Mouse (Mus musculus): ENCODE measurements around the gene Kcnh7. TPM values are rescaled to one million over a fixed set of nuclear protein-coding genes. Genes with fewer than 3 reads are reported as not detected.
"Not testable (repeated sequence)": the region's sequence is repeated elsewhere in the genome, so short reads cannot be mapped to it uniquely, and the experiment has no call there.

Gene Kcnh7
- polyA plus RNA-seq, 1 experiment from 2014 or later, result 0.95 TPM

DNA sequence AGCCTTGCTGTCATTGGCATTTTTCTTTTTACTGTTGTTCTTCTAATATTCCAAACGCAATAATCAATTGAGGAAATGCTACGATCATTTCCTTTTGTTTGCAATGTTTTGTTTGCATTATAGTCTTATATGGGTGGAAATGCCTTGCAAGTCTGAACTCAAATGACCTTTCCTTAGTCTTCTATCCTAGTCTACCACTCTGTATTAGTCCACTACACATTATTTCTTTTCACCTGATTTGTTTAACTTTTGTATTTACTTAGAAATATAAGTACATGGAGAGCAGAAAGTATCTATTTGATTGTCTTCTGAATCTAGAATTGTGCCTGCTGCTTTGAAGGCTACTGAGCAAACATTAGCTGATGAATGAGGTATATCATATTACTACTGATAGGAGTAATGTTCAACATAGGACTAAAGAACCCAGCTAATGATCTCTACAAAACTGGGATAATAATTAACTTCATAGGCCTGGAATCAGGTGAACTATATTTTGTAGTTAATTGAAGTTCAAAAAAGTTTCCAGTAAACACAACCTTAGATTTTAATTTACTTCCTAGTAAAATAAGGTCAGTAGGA is 399.5 kb downstream of the Kcnh7 start:
- 85% methylated on average over 2 of the region's 2 CpGs for WGBS
- ATAC-seq (ENCODE audit: low FRiP score, low read depth), result no peak
- Histone ChIP-seq H3K36me3 (no peaks in the 10 kb centered on the region), H3K27ac (no peak overlapping the region), H3K4me3 (no peak overlapping the region), H3K9me3 (no peaks in the 10 kb centered on the region), H3K4me1 (no peaks in the 10 kb centered on the region), H3K9ac (no peak overlapping the region), H3K4me2 (replicated peaks) (no peak overlapping the region), H3K27me3 (no peaks in the 10 kb centered on the region)

GRCm38 (mm10) chr2:62746256-62746655 is 437.8 kb downstream of the Kcnh7 start:
- ATAC-seq (ENCODE audit: low FRiP score, low read depth), result no peak
- Histone ChIP-seq H3K27me3 (no peaks in the 10 kb centered on the region), H3K4me2 (replicated peaks) (no peak overlapping the region), H3K27ac (no peak overlapping the region), H3K9ac (no peak overlapping the region), H3K4me1 (no peaks in the 10 kb centered on the region), H3K4me3 (no peak overlapping the region), H3K36me3 (no peaks in the 10 kb centered on the region), H3K9me3 (no peaks in the 10 kb centered on the region; the same call in 1 of the 2 replicates)
- WGBS, result 74% methylated on average over 2 of the region's 2 CpGs

DNA sequence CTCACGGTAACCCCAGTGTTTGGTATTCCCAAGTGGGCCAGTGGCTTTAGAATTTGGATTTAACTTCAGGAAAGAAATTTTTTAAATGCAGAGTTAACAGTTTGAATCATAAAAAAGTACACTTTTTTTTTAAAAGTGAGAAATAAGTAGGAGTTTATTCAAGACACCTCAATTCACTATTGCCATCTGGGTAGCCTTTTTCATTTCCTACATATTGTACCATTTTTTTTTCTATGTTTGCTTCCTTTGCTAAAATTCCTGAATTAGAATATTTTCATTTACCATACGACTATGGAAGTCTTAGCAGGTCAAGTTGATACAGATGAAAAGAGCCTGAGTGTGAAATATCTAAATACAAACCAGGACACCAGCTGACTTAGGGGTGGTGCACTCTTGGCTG is 441.0 kb downstream of the Kcnh7 start:
- Histone ChIP-seq H3K4me2 (replicated peaks) (no peak overlapping the region), H3K4me3 (no peak overlapping the region), H3K36me3 (no peaks in the 10 kb centered on the region), H3K27me3 (no peaks in the 10 kb centered on the region), H3K9ac (no peak overlapping the region), H3K9me3 (no peaks in the 10 kb centered on the region), H3K4me1 (no peaks in the 10 kb centered on the region), H3K27ac (no peak overlapping the region)
- 61% methylated on average over 2 of the region's 2 CpGs for WGBS
- ATAC-seq (ENCODE audit: low FRiP score, low read depth), result no peak

DNA sequence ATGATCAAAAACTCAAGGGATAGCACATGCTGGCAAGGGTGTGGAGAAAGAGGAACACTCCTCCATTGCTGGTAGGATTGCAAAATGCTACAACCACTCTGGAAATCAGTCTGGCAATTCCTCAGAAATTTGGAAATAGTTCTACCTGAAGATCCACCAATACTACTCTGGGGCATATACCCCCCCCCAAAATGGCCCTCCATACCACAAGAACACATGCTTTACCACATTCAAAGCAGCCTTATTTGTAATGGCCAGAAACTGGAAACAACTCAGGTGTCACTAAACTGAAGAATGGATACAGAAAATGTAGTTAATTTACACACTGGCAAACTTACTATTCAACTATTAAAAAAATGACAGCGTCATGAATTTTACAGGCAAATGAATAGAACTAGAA is 453.4 kb downstream of the Kcnh7 start:
- ATAC-seq (ENCODE audit: low FRiP score, low read depth), result no peak
- Histone ChIP-seq H3K4me2 (replicated peaks) (no peak overlapping the region), H3K27ac (no peak overlapping the region), H3K36me3 (no peaks in the 10 kb centered on the region), H3K27me3 (no peaks in the 10 kb centered on the region), H3K4me1 (no peaks in the 10 kb centered on the region), H3K9me3 (no peaks in the 10 kb centered on the region), H3K9ac (no peak overlapping the region), H3K4me3 (no peak overlapping the region)
- 77% methylated on average over 1 of the region's 1 CpGs for WGBS

GRCm38 (mm10) chr2:62727732-62728131 is 456.4 kb downstream of the Kcnh7 start:
- no peak overlapping the region for H3K9ac ChIP-seq
- H3K27me3 ChIP-seq, result no peaks in the 10 kb centered on the region
- no peaks in the 10 kb centered on the region for H3K4me1 ChIP-seq
- no peak overlapping the region for H3K27ac ChIP-seq
- WGBS, result 94% methylated on average over 2 of the region's 2 CpGs
- no peaks in the 10 kb centered on the region for H3K36me3 ChIP-seq
- H3K4me3 ChIP-seq, result no peak overlapping the region
- H3K9me3 ChIP-seq, result no peaks in the 10 kb centered on the region
- no peak for ATAC-seq (ENCODE audit: low FRiP score, low read depth)
- H3K4me2 ChIP-seq (replicated peaks), result no peak overlapping the region

- no peaks in the 10 kb centered on the region for H3K9me3 ChIP-seq
- H3K9ac ChIP-seq, result no peak overlapping the region
- no peaks in the 10 kb centered on the region for H3K4me1 ChIP-seq
- H3K4me3 ChIP-seq, result no peak overlapping the region
- H3K27me3 ChIP-seq, result no peaks in the 10 kb centered on the region
- no peak overlapping the region for H3K4me2 ChIP-seq (replicated peaks)
- WGBS, result 39% methylated on average over 1 of the region's 1 CpGs
- ATAC-seq (ENCODE audit: low FRiP score, low read depth), result no peak
- no peak overlapping the region for H3K27ac ChIP-seq
- no peaks in the 10 kb centered on the region for H3K36me3 ChIP-seq
These were observed 458.1 kb downstream of the Kcnh7 start for GRCm38 (mm10) chr2:62725946-62726345.

DNA sequence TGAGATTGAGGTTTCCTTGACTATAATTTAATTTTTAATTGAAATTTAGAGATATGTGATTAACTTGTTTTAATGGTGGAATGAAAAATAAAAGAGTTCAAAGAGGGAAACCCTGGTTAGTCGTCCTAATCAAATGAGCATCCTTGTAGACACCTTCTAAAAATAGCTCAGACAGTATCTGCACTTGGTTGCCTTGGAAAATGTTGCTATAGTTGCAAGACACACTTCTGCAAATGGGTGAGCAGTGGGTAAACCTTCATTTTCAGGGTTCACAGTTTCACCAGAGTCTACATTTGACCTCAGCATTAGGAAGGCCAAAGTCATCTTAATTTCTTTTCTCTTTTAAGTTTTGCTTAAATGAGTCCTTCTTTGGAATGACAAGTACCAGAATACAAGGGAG is 465.7 kb downstream of the Kcnh7 start:
- 41% methylated on average over 1 of the region's 1 CpGs for WGBS

GRCm38 (mm10) chr2:62717270-62717669 is 466.8 kb downstream of the Kcnh7 start:
- H3K4me2 ChIP-seq (replicated peaks), result no peak overlapping the region
- no peaks in the 10 kb centered on the region for H3K9me3 ChIP-seq
- H3K27me3 ChIP-seq, result no peaks in the 10 kb centered on the region
- H3K4me3 ChIP-seq, result no peak overlapping the region
- ATAC-seq (ENCODE audit: low FRiP score, low read depth), result no peak
- no peaks in the 10 kb centered on the region for H3K36me3 ChIP-seq
- H3K27ac ChIP-seq, result no peak overlapping the region
- 82% methylated on average over 6 of the region's 6 CpGs for WGBS
- H3K9ac ChIP-seq, result no peak overlapping the region
- H3K4me1 ChIP-seq, result no peaks in the 10 kb centered on the region

More for the DNA sequence above, 465.7 kb downstream of the Kcnh7 start:
- Histone ChIP-seq H3K27ac (no peak overlapping the region), H3K9me3 (no peaks in the 10 kb centered on the region), H3K4me2 (replicated peaks) (no peak overlapping the region), H3K9ac (no peak overlapping the region), H3K4me3 (no peak overlapping the region), H3K4me1 (no peaks in the 10 kb centered on the region), H3K27me3 (no peaks in the 10 kb centered on the region), H3K36me3 (no peaks in the 10 kb centered on the region)
- ATAC-seq (ENCODE audit: low FRiP score, low read depth), result no peak

DNA sequence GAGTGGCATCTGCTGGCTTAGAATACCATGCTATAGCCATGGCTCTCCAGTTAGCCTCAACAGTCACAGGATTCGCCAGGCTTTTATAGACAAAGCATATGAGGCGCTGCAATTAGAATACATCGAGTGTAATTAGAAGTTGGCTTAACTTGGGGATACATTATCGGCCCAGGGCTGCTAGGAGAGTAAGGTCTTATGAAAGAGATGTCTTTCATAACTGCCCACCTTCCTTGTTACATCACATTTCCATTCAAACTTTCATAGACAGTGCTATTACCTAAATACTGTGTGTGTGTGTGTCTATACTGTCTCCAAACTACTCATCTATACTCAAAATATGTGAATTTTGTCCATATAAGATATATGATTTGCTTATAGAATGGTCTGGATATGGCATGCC is 468.8 kb downstream of the Kcnh7 start:
- Histone ChIP-seq H3K27me3 (no peaks in the 10 kb centered on the region), H3K4me1 (no peaks in the 10 kb centered on the region), H3K36me3 (no peaks in the 10 kb centered on the region), H3K4me3 (no peak overlapping the region), H3K27ac (no peak overlapping the region), H3K9me3 (no peaks in the 10 kb centered on the region), H3K9ac (no peak overlapping the region), H3K4me2 (replicated peaks) (no peak overlapping the region)
- ATAC-seq (ENCODE audit: low FRiP score, low read depth), result no peak
- whole genome bisulfite sequencing, result 88% methylated on average over 4 of the region's 4 CpGs

- H3K4me2 ChIP-seq (replicated peaks); H3K36me3 ChIP-seq; H3K9me3 ChIP-seq; H3K4me3 ChIP-seq; ATAC-seq (ENCODE audit: low FRiP score, low read depth); H3K9ac ChIP-seq; H3K27ac ChIP-seq; H3K4me1 ChIP-seq; H3K27me3 ChIP-seq: not testable (repeated sequence)
- 96% methylated on average over 4 of the region's 4 CpGs for WGBS
These were observed 469.7 kb downstream of the Kcnh7 start for GRCm38 (mm10) chr2:62714362-62714761.

DNA sequence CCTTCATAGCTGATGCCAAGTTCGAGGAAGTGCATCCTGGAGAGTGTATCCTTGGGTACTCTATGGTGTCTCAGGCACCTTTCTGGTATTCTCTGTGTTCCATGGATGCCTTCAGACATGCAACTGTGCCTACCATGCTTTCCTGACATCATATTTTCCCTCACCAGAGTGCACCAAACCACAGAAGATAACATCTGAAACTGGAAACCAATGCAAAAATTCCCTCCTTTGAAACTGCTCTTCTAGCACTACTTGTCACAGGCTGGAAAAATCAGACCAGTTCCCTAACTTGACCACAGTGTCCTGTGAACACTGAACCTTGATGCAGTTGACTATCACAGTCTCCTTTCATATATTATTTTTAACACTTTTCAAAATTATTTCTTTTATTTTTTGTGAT is 474.5 kb downstream of the Kcnh7 start:
- H3K4me3 ChIP-seq, result no peak overlapping the region
- H3K4me1 ChIP-seq, result no peaks in the 10 kb centered on the region
- H3K27ac ChIP-seq, result no peak overlapping the region
- H3K27me3 ChIP-seq, result no peaks in the 10 kb centered on the region
- no peaks in the 10 kb centered on the region for H3K9me3 ChIP-seq
- H3K4me2 ChIP-seq (replicated peaks), result no peak overlapping the region
- 76% methylated on average over 1 of the region's 1 CpGs for WGBS
- H3K9ac ChIP-seq, result no peak overlapping the region
- ATAC-seq (ENCODE audit: low FRiP score, low read depth), result no peak
- H3K36me3 ChIP-seq, result no peaks in the 10 kb centered on the region

- Histone ChIP-seq H3K9ac (no peak overlapping the region), H3K9me3 (no peaks in the 10 kb centered on the region), H3K27me3 (no peaks in the 10 kb centered on the region), H3K4me2 (replicated peaks) (no peak overlapping the region), H3K4me1 (no peaks in the 10 kb centered on the region), H3K27ac (no peak overlapping the region), H3K4me3 (no peak overlapping the region), H3K36me3 (no peaks in the 10 kb centered on the region)
- no peak for ATAC-seq (ENCODE audit: low FRiP score, low read depth)
- 88% methylated on average over 3 of the region's 3 CpGs for WGBS
These were observed 477.8 kb downstream of the Kcnh7 start for GRCm38 (mm10) chr2:62706313-62706712.

DNA sequence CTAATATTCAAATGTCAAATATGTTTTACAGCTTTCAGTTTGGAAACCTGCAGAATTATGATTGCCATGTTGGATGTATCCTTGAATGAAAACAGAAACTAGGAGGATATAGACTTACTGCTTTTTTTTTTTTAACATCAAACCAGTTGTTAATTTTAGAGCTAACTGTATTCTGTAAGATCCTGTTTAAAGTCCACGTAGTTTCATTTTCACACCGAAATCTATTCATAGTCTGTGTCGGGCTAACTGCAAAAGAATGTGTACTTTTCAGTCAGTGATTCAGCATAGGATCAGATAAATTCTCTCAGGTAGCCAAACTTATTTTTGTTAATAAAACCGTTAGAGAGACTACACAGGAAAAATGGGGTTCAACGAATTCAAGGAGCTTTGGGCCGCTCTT is 498.2 kb downstream of the Kcnh7 start:
- no peak overlapping the region for H3K4me3 ChIP-seq
- no peak for ATAC-seq (ENCODE audit: low FRiP score, low read depth)
- no peaks in the 10 kb centered on the region for H3K36me3 ChIP-seq
- H3K27ac ChIP-seq, result no peak overlapping the region
- no peaks in the 10 kb centered on the region for H3K4me1 ChIP-seq
- H3K4me2 ChIP-seq (replicated peaks), result no peak overlapping the region
- H3K27me3 ChIP-seq, result no peaks in the 10 kb centered on the region
- H3K9ac ChIP-seq, result no peak overlapping the region
- no peaks in the 10 kb centered on the region for H3K9me3 ChIP-seq
- WGBS, result 90% methylated on average over 6 of the region's 6 CpGs

Data from limb, embryonic 13.5 days (tissue).